Mouse (Mus musculus): ENCODE measurements around the gene Emc7. TPM values are rescaled to one million over a fixed set of nuclear protein-coding genes. Genes with fewer than 3 reads are reported as not detected.
A peak's percentile ranks its signal among the peaks of the same experiment; 100 is the strongest.
"Not testable (repeated sequence)": the region's sequence is repeated elsewhere in the genome, so short reads cannot be mapped to it uniquely, and the experiment has no call there.

Gene Emc7
- total RNA-seq (2021): 10 to 100 TPM; 31.2 to 33.8 TPM
- long read RNA-seq, experiment 1, full-length matches to known transcripts: 50 of 58 reads
- long read RNA-seq, experiment 1, partial matches to known transcripts: 2 of 58 reads
- long read RNA-seq, experiment 1, other reads (novel, unspliced or antisense): 6 of 58 reads
- long read RNA-seq, experiment 2, full-length matches to known transcripts: 130 of 149 reads
- long read RNA-seq, experiment 2, partial matches to known transcripts: 6 of 149 reads
- long read RNA-seq, experiment 2, other reads (novel, unspliced or antisense): 13 of 149 reads

GRCm38 (mm10) chr2:112454862-112455564 lies at the start of gene Emc7:
Emc7 (plus strand) TSS chr2:112454997.
- peak; percentile 99 for DNase-seq (ENCODE audit: low spot score in 2 of 2)

DNA sequence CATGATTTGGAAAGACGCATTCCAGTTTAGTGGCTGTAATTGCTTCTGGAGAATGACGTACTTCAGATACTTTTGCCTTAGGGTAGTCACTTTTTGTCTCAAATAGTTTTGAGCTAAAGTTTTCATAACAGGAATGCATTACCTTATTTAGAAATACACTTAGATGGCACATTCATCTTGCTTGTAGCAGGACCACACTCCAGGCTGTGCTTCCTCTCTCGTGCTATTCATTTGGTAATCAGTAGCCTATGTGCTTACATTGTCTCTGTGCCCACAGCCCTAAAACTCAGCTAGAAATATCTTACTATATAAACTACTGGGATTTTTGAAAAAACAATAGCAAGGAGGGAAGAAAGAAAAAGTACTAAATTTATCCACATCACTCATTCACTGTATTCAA lies 47.8 kb upstream of the Emc7 start:
- no peak for DNase-seq (ENCODE audit: low spot score in 2 of 2)

- no peak for DNase-seq (ENCODE audit: low spot score in 2 of 2)
Measured at GRCm38 (mm10) chr2:112425308-112425707, 29.5 kb upstream of the Emc7 start.

DNA sequence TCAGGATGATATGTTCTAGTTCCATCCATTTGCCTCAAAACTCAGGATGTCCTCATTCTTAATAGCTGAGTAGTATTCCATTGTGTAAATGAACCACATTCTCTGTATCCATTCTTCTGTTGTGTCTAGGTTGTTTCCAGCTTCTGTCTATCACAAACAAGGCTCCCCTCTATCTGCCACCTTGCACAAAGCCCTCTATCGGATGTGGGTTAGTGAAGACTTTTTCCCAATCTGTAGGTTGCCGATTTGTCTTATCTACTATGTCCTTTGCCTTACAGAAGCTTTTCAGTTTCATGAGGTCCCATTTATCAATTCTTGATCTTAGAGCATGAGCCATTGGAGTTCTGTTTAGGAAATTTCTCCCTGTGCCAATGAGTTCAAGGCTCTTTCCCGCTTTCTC lies 26.3 kb upstream of the Emc7 start:
- not testable (repeated sequence) for DNase-seq (ENCODE audit: low spot score in 2 of 2)

- no peak for DNase-seq (ENCODE audit: low spot score in 2 of 2)
Measured at GRCm38 (mm10) chr2:112429665-112430064, 25.1 kb upstream of the Emc7 start.

DNA sequence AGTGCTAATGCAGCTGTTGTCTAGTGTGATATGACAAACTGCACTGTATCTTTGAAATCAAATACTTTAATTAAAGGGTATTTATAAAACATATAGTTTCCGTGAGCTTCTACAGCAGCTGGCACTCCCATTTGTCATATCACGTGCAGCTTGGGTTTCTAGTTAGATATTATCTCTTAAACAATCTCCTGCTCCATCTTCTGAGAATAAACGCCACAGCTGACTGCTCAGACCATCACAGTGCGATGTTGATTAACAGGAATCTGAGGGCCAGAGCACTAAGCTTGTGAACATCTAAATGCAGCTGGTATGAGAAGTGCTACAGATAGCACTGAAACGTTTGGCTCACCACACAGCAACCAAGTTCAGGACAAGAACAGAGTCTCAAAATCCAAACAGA lies 24.4 kb upstream of the Emc7 start:
- no peak for DNase-seq (ENCODE audit: low spot score in 2 of 2)

- no peak for DNase-seq (ENCODE audit: low spot score in 2 of 2)
Measured at GRCm38 (mm10) chr2:112432523-112432922, 22.3 kb upstream of the Emc7 start.

DNA sequence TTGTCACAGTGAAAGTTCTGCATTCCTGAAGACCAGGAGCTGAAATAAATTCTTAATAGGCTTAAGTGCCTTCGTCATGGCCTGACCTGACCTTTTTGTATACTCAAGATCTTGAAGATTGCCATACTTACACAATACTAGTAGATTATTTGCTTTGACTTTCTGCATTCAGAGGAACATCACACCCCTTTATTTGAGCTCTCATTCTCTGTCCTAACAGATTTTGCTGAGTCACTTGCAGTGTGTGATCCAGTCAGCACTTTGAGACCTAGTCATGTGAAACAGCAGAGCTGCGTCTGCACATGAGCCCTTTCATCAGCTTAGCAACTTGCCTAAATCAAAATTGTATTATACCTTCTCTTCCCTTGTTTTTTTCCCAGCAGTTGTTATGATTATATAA lies 21.4 kb upstream of the Emc7 start:
- no peak for DNase-seq (ENCODE audit: low spot score in 2 of 2)

DNA sequence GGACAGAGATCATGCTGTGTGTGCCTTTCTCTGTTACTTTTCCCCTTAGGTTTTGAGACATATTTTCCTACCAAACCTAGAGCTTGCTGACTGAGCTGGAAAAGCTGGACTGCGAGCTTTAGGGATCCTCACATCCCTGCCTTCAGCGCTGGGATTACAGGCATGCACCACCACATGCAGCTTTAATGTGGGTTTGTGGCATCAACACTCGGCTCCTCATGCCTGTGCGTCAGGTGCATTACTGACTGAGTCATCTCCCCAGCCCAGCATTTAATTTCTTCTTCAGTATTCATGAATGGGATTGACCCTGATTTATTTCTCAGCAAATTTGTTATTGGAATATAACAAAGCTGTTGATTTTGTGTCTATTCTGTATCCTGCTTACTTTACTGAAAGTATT lies 18.5 kb upstream of the Emc7 start:
- no peak for DNase-seq (ENCODE audit: low spot score in 2 of 2)

- no peak for DNase-seq (ENCODE audit: low spot score in 2 of 2)
Measured at GRCm38 (mm10) chr2:112437589-112437988, 17.2 kb upstream of the Emc7 start.

- no peak for DNase-seq (ENCODE audit: low spot score in 2 of 2)
Measured at GRCm38 (mm10) chr2:112443491-112443890, 11.3 kb upstream of the Emc7 start.

DNA sequence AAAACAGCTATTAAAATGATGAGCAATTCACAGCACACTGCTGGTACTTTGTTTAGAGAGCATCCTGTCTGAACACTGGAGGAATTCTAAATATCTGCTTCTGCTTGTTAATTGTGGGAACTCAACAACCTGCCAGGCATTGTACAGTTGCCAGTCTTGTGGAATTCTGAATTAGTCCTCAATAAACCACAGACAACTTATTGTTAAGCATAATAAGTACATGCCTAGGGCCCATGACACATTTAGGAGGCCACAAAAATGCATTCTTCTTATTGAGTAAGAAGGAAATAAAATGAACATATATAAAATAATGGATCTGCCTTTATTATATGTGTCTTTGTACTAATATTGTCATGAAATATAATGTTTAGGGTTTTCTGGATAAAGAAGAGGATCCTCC lies 9.3 kb upstream of the Emc7 start:
- no peak for DNase-seq (ENCODE audit: low spot score in 2 of 2)

DNA sequence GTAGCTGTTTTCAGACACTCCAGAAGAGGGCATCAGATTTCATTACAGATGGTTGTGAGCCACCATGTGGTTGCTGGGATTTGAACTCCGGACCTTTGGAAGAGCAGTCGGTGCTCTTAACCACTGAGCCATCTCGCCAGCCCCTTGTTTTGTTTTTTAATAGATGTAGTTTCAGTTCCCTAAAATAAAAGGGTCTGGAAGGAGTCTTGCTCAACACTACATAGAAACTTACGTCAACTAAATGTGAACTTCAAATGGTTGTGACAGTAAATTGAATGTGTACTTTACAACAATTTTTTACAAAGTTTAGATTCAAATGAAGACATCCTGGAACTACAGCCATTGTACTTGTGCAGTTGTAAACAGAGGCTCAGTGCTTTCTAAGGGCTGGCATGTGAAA lies 6.8 kb upstream of the Emc7 start:
- DNase-seq (ENCODE audit: low spot score in 2 of 2): not testable (repeated sequence)

DNA sequence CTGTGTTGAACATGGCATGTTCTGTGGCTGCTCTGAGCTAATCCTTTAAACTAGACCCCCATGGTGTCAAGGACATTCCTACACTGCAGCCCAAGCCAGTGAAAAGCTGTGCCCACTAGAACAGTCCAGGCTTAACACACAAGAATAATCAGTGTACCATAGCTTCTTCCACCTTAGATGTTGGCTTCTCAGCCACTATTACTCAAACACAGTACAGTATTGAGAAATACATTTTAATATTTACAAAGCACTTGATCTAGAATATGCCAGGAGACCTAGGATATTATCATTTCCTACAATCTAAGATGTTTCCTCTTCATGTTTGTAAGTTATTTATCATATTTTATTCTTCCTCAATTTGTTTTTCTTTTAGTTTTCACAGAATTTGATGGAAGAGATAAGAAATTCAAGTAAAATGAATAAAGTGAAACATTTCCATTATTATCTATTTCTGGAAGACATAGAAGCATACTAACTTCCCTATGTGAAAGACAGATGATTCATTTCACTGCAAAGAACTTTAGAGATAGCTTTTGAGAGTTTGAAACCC lies 6.2 kb upstream of the Emc7 start:
- no peak for DNase-seq (ENCODE audit: low spot score in 2 of 2)

GRCm38 (mm10) chr2:112449597-112450296 lies 5.0 kb upstream of the Emc7 start:
- DNase-seq (ENCODE audit: low spot score in 2 of 2): peak in 1 of 2 experiments; percentile 21

- not testable (repeated sequence) for DNase-seq (ENCODE audit: low spot score in 2 of 2)
Measured at GRCm38 (mm10) chr2:112452513-112452912, 2.3 kb upstream of the Emc7 start.

DNA sequence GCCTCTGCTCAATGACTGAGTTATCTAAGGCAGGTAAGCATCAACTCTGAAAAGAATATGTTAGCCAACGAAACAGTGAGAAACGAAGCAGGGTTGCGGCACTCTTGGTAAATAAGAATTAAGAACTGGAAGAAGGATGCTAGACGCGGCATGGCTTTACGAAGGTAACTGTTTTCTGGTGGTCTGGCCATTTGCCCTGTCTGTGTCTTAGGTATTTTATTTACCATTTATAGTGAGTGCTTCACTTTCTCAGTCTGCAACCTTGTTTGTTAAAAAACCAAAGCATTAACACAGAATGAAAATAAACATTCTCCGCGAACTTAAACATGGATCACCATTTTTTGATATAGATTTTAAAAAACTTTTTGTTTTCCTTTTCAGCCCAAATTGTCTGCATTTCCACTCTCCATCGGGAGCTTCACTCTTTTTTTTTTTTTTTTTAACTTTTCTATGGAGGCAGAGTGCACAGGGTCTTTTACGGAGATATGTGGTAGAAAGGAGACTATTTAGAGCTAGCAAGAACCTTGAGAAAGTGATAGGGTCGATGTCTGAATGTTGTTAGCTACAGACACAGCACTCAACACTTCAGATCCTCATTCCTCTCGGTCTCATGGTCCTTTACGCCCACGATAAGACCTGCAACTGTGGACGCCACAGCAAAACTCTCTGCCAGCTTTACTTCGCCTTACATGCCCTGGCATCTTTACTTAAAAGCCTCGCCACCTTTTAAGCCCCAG lies 504 bp upstream of the Emc7 start:
- DNase-seq (ENCODE audit: low spot score in 2 of 2): no peak

- DNase-seq (ENCODE audit: low spot score in 2 of 2): no peak
Measured at GRCm38 (mm10) chr2:112460557-112460956, 5.8 kb downstream of the Emc7 start.

- DNase-seq (ENCODE audit: low spot score in 2 of 2): no peak
Measured at GRCm38 (mm10) chr2:112469542-112469941, 14.7 kb downstream of the Emc7 start.

- no peak for DNase-seq (ENCODE audit: low spot score in 2 of 2)
Measured at GRCm38 (mm10) chr2:112470961-112471381, 16.2 kb downstream of the Emc7 start.

DNA sequence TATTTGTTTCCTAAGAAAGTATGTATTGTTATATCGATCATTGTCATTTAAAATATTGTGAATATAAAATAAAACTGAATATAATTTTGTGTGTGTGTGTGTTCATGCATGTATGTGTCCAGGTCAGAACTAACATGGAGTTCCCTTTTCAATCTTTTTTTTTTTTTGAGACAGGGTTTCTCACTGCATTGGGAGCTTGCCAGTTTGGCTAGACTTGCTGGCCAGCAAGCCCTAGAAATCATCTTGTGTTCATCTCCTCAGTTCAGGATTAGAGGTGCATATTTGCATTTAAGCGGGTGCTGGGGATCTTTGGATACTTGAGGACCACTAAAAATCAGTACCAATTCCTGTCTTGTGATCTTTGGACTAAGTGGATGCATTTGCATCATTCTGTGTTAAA lies 17.3 kb downstream of the Emc7 start:
- DNase-seq (ENCODE audit: low spot score in 2 of 2): no peak
